Mouse (Mus musculus) CD8-positive naive resting alpha-beta T cell, adult 2 months (primary cell): ENCODE data around the gene Batf.
"Not testable (repeated sequence)": the region's sequence is repeated elsewhere in the genome, so short reads cannot be mapped to it uniquely, and the experiment has no call there.

ENCODE experiments used
- DNase-seq, 2 experiments: peaks; one replicate each; pipeline ENCODE4 v3.0.0; 2022; ENCODE audit warnings: low read depth in 2 of 2, low spot score in 2 of 2

Batf gene

GRCm38 (mm10) chr12:85682328-85682727 lies 4.1 kb upstream of the Batf start:
- DNase-seq: peak in 1 of 2 experiments; percentile 27

GRCm38 (mm10) chr12:85684411-85685275 lies 1.8 kb upstream of the Batf start:
- no peak for DNase-seq

DNA sequence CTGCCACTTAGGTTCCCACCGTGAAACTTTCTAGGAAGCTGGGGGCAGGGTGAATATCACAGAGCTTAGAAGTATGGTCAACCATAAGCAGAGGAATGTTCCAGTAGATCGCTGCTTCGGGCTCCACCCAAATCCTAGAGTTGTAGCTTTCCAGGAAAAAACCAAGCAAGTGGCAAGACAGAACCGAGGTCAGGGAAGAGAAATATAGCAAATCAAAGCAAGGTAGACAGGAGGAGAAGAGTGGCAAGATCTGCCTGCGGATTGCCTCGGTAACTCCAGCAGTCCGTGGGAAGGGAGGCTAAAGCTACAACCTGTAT lies 706 bp downstream of the Batf start:
- no peak for DNase-seq

DNA sequence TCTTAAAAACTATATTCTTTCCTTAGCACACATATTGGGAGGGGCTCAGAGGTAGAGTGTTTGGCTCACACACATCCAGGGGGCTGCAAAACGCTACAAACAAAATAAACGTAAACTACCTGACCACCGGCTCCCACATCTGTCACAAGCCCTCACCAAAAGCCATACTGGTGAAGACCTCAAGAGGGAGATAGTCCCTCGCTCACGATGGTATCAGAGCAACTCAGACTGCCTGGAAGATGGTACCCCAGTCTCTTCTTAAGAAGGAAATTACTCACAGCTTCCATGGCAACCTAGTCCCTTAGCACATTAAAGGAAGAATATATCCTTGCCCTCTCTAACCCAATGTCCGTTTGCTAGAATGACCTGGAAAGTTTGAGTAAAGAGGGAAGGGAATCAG lies 1.4 kb downstream of the Batf start:
- DNase-seq: peak; percentile 26 to 28

- no peak for DNase-seq
These were observed 9.3 kb downstream of the Batf start for GRCm38 (mm10) chr12:85695787-85696186.

- DNase-seq: no peak
These were observed 10.0 kb downstream of the Batf start for GRCm38 (mm10) chr12:85696436-85696835.

DNA sequence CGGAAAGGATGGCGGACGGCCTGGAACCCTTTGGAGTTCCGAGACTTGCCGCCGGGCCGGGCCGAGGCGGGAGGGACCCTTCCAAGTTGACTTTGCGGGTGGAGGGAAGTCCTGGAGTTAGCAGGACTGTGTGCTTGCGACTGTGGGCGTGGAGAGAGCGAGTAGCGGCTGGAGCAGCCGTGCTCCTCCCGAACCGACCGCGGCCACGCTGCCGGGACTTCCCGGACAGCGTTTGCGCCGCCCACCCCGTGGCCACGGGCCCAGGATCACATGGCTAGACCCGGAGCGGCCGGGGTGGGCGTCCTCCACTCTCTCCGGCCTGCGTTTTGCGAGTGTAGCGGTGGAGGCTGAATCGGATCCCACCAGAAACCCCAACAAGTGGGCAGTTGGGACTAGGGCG lies 11.7 kb downstream of the Batf start:
- not testable (repeated sequence) for DNase-seq

- no peak for DNase-seq
These were observed 13.8 kb downstream of the Batf start for GRCm38 (mm10) chr12:85700191-85700841.

- DNase-seq: no peak
These were observed 14.4 kb downstream of the Batf start for GRCm38 (mm10) chr12:85700842-85701223.

- no peak for DNase-seq
These were observed 15.9 kb downstream of the Batf start for GRCm38 (mm10) chr12:85702166-85703055.

GRCm38 (mm10) chr12:85703507-85703906 lies 17.0 kb downstream of the Batf start:
- DNase-seq: no peak

DNA sequence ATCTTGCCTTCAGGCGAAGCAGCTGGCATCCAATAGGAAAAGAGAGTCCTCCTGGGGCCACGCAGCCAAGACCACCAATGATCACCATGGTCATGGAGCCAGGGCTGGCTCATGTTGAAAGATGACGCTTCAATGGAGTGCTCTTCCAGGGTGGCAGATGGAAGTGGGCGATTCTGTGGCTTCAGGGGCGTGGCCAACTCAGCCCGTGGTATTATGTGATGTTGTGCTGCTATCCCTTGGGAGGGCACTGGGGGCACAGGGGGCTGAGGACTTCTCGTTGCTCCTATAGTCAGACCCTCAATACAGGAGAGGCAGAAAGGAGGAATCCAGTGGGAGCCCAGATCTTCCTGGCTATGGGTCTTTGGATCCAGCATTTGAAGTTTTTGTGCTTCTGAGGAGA lies 18.1 kb downstream of the Batf start:
- DNase-seq: peak in 1 of 2 experiments; percentile 27

DNA sequence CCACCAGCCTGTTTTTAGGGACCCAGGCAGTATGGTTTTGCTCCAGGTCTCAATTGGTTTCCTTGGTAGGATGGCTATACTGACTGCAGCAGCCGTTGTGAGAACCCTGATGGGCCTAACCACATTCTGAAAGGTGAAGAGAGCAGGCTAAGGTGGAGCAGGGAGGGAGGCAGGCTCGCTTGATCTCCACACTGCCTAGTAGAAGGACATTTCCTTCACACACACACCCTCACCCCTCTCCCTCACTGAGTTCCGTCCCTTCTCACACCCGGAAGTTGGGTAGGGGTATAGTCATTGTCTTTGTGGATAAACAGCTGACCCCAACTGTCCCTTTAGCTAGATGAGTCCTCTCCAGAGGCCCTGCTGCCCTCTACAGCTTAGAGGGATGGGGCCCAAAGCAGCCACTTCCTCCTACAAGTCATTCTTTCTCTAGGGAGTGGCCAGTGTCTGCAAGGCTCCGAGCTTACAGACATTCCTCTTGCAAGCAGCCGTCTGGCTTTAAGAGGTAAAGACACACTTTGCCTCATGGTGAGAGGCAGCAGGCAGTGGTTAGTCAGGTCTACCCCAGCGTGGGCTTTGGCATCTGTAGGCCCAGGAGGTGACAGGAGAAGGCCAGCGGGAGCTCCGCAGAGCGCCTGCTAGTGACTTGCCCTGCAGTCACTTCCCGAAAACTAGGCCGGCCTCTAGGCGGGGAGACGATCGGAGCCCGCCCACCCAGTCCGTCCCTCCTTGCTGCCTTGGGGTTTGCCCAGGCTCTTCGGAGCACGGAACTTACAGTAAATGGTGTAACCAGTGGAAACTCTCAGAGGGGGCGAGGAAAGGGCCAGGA lies 18.7 kb downstream of the Batf start:
- DNase-seq: peak; percentile 63 to 66

GRCm38 (mm10) chr12:85705831-85706530 lies 19.5 kb downstream of the Batf start:
- DNase-seq: no peak

DNA sequence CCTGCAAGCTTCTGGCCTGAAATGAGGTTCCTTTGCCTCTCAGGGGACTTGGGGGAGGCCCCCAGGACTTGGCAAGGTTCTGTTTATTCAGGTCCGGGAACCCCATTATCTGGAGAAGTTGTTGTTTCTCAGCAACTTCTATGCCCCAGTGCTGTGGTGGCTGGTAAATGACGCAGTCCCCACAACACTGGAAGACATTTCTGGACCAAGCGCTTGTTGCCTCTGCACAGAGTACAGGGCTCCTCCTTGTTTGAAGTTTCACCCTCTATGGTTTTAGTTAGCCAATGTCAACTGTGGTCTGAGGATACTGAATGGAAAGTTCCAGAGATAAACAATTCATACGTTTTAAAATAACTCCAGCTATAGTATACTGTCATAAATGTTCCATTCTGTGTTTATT lies 20.4 kb downstream of the Batf start:
- DNase-seq: no peak

DNA sequence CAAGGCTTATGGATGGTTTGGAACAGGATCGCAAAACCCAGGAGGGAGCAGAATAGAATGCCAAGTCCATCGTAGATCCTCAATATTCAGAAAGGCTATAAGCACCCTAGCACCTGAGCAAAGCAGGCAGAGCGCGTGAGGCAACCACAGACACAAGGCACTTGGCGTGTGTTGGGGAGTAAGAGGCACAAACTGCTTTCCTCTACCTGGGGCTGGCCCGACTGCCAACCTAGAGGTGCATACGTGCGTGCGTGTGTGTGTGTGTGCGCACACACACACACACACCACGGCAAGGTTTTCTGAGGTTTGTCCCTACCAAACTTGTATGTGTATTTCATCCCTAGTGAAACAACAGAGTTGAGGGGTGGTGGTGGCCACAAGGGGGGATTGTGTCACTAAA lies 20.9 kb downstream of the Batf start:
- DNase-seq: no peak

- DNase-seq: no peak
These were observed 22.1 kb downstream of the Batf start for GRCm38 (mm10) chr12:85708556-85708955.

DNA sequence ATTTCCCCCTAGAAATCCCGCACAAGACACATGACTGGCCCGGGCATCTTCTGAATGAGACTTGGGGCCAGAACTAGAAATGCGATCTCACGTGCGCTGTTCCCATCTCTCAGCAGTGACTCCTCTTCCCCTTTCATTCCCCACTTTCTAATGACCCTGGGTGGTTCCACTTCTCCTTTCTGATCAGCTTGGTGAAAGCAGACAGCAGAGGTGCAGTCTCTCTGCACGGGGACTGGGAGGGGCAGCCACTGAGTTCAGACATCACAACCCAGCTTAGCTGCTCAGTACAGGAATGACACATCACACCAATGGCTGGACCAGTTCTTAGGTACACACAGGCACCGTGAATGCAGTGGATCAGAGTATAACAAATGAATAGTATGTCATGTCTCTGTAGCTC lies 24.2 kb downstream of the Batf start:
- no peak for DNase-seq

DNA sequence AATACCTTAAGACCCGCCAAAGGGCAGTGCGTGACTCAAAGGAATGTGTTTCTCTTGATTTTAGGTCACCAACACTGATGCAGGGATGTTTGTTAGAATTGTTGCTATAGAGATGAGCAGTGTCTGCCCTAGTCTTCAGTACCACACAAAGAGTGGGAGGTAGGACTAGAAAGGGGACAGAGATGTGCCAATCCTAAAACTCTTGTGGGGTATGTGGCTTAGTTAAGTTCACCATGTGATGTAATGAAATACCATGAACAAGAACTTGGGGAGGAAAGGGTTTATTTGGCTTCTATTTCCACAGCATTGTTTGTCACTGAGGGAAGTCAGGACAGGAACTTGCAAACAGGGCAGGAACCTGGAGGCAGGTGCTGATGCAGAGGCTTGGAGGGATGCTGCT lies 26.1 kb downstream of the Batf start:
- no peak for DNase-seq

- DNase-seq: no peak
These were observed 27.7 kb downstream of the Batf start for GRCm38 (mm10) chr12:85714126-85714525.
